Mouse (Mus musculus) layer of hippocampus, adult 2 months (tissue): Measurements from ENCODE around the gene Syce3. TPM values are rescaled to one million over a fixed set of nuclear protein-coding genes. Genes with fewer than 3 reads are reported as not detected.
"Not testable (repeated sequence)": the region's sequence is repeated elsewhere in the genome, so short reads cannot be mapped to it uniquely, and the experiment has no call there.

ENCODE experiments used
- DNase-seq, 2 experiments: peaks; one replicate each; pipeline ENCODE4 v3.0.0; 2022; ENCODE audit warnings: low spot score in 2 of 2
- H3K27ac ChIP-seq: fragments of 200-600 bp; 2 replicates; pipeline ENCODE4 v1.8.1; 2022
- H3K4me3 ChIP-seq: fragments of 200-600 bp; 2 replicates; pipeline ENCODE4 v1.8.1; 2022; ENCODE audit warnings: mild to moderate bottlenecking
- CTCF ChIP-seq: fragments of 200-600 bp; conservative IDR thresholded peaks from 2 replicates; pipeline ENCODE4 v1.8.1; 2022; ENCODE audit warnings: antibody characterized with exemption, mild to moderate bottlenecking, moderate library complexity
- long read RNA-seq, 2 experiments: library from polyadenylated mRNA; stranded (forward); transcript quantifications; one replicate each; pipeline ENCODE4 v2.0.0; 2021; ENCODE audit warnings: borderline mapping rate in 2 of 2
- total RNA-seq, 2 experiments: library from RNA; stranded (reverse); gene quantifications; 2 replicates each; pipeline ENCODE4 v1.2.3; 2021

The Syce3 gene
- not detected for total RNA-seq
- long read RNA-seq, experiment 1, partial matches to known transcripts = 1 of 1 reads
- long read RNA-seq, experiment 1, other reads (novel, unspliced or antisense) = 0 of 1 reads
- long read RNA-seq, experiment 2 = 0 reads

GRCm38 (mm10) chr15:89410118-89410517 lies at the start of gene Syce3:
Gene Syce3, minus strand, starts transcription at chr15:89410503.
- Histone ChIP-seq H3K27ac (no peak within 1 kb of the TSS), H3K4me3 (no peak within 1 kb of the TSS)
- DNase-seq = no peak
- no peak for TF ChIP-seq CTCF

DNA sequence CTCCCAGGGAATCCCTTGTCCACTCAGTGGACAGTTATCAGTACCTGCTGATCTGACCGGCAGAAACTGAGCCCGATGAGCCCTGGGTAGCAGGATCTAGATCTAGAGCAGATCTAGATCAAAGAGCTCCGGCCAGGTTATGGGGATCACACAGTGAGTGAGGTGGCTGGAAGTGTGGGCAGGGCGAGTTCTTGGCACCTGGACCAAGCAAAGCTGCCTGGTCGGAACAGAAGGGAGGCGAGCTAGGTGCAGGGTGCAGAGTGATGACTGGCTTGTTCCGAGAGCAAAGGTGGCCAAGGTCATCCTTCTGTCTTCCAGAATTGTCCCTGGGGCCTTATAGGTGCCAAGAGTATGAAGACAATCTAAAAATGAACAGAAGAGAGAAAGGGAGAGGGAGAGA lies 49.5 kb upstream of the Syce3 start:
- DNase-seq = no peak
- no peak overlapping the region for H3K27ac ChIP-seq
- no peak for TF ChIP-seq CTCF
- no peak overlapping the region for H3K4me3 ChIP-seq

DNA sequence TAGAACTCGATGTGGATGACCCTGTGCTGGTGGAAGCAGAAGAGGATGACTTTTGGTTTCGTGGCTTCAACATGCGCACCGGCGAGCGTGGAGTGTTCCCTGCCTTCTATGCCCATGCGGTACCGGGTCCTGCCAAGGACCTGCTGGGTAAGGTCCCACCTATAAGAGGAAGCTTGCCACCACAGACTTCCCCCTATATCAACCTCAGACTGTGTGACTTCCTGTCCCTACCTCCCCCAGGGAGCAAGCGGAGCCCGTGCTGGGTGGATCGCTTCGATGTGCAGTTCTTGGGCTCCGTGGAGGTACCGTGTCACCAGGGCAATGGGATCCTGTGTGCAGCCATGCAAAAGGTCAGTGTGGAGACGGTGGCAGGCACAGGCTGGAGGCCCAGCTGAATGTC lies 48.6 kb upstream of the Syce3 start:
- no peak overlapping the region for H3K27ac ChIP-seq
- DNase-seq = no peak
- no peak overlapping the region for H3K4me3 ChIP-seq
- no peak for TF ChIP-seq CTCF

DNA sequence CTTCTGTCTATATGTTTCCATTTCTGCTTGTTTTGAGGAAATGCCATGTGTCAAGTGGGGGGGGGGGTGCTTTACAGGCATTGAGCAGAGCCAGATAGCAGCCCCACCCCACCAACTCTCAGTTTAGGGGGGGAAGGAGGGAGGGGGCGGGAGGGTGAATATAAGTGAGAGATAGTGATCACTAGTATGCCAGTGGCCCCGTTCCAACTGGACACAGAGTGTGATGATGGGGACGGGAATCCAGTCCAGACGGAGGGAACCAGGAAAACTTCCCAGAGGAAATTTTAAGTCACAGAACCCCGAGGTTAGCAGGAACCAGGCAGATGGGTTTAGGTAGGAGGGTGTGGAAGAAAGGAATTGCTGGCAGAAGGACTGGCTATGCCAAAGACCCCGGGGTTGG lies 45.3 kb upstream of the Syce3 start:
- no peak for DNase-seq
- TF ChIP-seq CTCF = no peak
- Histone ChIP-seq H3K27ac (peak overlapping the region; percentile 10; the same call in 1 of the 2 replicates), H3K4me3 (peak overlapping the region; percentile 82)

- H3K27ac ChIP-seq = peak overlapping the region; percentile 96; the same call in 1 of the 2 replicates
- peak overlapping the region; percentile 82 for H3K4me3 ChIP-seq
- no peak for DNase-seq
- TF ChIP-seq CTCF = no peak
These were observed 44.6 kb upstream of the Syce3 start for GRCm38 (mm10) chr15:89454857-89455256.

GRCm38 (mm10) chr15:89453865-89454478 lies 43.7 kb upstream of the Syce3 start, which contains the start of gene Mapk8ip2:
Gene Mapk8ip2, plus strand, starts transcription at chr15:89453913.
- TF ChIP-seq CTCF = no peak
- peak in 1 of 2 experiments; percentile 57 for DNase-seq
- Histone ChIP-seq H3K27ac (peak within 1 kb of the TSS; percentile 96), H3K4me3 (peak within 1 kb of the TSS; percentile 82)

DNA sequence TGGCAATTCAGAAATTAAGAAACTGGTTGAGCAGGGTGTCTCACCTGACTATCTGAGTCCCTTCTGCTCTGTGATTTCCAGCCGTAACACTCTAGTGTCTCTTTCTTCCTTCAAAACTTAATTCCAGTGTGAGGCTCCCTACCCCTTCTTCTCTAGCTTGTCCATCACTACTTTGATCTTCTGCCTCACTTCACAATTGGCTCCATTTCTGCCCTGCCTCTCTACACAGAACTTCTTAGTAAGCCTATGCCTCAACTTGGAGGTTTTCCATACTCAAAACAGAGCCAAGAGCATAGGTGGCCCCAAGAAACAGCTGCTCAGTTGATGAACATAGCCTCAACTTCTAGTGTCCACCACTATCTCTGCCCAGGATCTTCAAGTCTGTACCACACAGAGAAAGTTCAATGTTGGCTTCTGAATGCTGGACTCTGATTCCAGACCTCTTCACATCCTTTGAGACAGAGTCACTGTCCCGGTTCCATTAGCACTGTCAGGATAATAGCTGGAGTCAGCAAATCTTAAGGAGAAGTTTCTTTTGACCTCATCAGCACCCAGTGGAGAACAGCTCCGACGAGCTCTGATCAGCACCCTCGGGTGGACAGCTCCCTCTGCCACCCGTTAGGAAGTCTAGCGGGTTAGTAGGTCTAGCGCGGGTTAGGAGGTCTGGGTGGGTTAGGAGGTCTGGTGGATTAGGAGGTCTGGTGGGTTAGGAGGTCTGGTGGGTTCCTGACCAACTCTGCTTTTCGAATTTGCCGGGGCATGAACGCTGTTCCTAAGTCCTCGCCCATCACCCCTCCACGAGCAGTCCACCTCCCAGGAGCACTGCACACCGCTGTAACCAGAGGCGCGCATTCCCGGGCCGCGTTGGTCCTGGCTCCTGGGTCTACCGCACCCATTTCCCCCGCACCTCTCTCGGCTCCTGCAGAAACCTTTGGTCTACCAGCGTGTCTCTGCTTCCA lies 42.9 kb upstream of the Syce3 start:
- TF ChIP-seq CTCF = no peak
- Histone ChIP-seq H3K4me3 (peak overlapping the region; percentile 82), H3K27ac (peak overlapping the region; percentile 96)
- no peak for DNase-seq

GRCm38 (mm10) chr15:89442486-89443070 lies 32.3 kb upstream of the Syce3 start:
- DNase-seq = no peak
- peak; percentile 74 for TF ChIP-seq CTCF
- Histone ChIP-seq H3K27ac (no peak overlapping the region), H3K4me3 (no peak overlapping the region)

- no peak for TF ChIP-seq CTCF
- H3K27ac ChIP-seq = no peak overlapping the region
- DNase-seq = no peak
- no peak overlapping the region for H3K4me3 ChIP-seq
These were observed 25.6 kb upstream of the Syce3 start for GRCm38 (mm10) chr15:89435878-89436277.

DNA sequence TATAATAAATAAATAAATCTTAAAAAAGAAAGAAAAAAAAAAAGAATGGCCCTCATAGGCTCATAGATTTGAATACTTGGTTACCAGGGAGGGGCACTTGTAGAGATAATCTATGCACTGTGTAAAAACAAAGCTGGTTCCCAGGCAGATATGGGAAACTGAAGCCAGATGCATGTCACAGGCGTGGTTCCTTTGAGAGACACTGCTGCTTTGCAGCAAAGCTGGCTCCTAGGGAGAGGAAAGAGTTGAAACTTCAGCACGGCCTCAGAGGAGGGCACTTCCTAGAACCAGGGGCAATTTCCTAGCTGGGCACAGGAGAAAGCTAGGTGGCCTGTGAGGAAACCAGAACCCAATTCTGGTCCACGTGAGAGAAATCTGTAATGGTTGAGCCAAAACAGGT lies 23.8 kb upstream of the Syce3 start:
- Histone ChIP-seq H3K4me3 (no peak overlapping the region), H3K27ac (no peak overlapping the region)
- no peak for TF ChIP-seq CTCF

DNA sequence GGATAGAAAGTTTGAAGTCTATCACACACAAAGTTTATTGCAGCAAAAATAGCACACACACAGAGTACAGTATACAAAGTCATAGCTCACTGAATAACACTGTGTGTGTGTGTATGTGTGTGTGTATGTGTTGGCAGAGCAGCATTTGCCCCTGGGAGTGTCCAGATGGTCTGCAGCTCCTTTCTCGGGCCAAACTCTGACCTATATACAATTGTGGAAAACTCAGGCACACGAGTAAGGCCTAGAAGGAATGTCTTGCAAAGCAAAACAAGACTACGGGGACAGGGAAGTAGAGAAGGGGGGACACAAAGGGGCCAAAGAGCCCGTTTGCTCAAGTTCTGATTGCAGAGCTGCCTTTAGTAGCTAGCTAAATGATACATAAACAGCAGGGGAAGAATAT lies 22.6 kb upstream of the Syce3 start:
- no peak for TF ChIP-seq CTCF
- Histone ChIP-seq H3K27ac (no peak overlapping the region), H3K4me3 (no peak overlapping the region)
- no peak for DNase-seq

More for the DNA sequence above, 23.8 kb upstream of the Syce3 start:
- no peak for DNase-seq

DNA sequence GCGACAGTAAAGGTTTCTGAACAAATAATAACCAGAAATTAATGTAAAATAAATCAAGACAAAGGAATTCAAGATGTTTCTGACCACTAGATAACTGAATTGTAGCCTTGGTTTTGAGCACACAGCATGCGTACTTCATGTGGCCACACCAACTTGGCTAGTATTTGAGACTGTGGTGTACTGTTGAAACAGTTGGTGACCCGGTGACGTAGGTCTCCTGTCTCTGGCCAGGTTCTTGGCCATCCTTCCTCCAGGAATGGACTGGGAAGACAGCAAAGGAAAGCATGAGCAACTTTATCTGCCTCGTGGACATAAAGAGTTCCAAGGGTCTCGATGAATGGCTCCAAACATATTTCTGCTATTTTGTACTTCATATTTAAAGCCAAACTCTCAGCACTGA lies 21.5 kb upstream of the Syce3 start:
- TF ChIP-seq CTCF = no peak
- DNase-seq = no peak
- H3K27ac ChIP-seq = no peak overlapping the region
- H3K4me3 ChIP-seq = no peak overlapping the region

- TF ChIP-seq CTCF = no peak
- no peak overlapping the region for H3K27ac ChIP-seq
- DNase-seq = no peak
- no peak overlapping the region for H3K4me3 ChIP-seq
These were observed 21.0 kb upstream of the Syce3 start for GRCm38 (mm10) chr15:89431271-89431670.

GRCm38 (mm10) chr15:89430771-89431170 lies 20.5 kb upstream of the Syce3 start:
- H3K4me3 ChIP-seq, H3K27ac ChIP-seq, DNase-seq: not testable (repeated sequence)
